Mouse (Mus musculus) heart, adult 2 months (tissue): ENCODE data around the gene Gm20696. TPM values are rescaled to one million over a fixed set of nuclear protein-coding genes. Genes with fewer than 3 reads are reported as not detected.
A peak's percentile ranks its signal among the peaks of the same experiment; 100 is the strongest.

Experiments used
- DNase-seq, 2 experiments: peaks; one replicate each; pipeline ENCODE4 v3.0.0; 2021
- H3K27ac ChIP-seq: fragments of 200-600 bp; 2 replicates; pipeline ENCODE4 v1.8.1; 2022
- H3K27me3 ChIP-seq: fragments of 200-500 bp; 2 replicates; pipeline ENCODE4 v1.6.1; 2012; ENCODE audit warnings: mild to moderate bottlenecking, low read length, inconsistent platforms, mixed read lengths; ENCODE audit not compliant: control insufficient read depth, insufficient read depth
- H3K36me3 ChIP-seq: fragments of 200-500 bp; 2 replicates; pipeline ENCODE4 v1.6.1; 2012; ENCODE audit warnings: low read length, inconsistent platforms; ENCODE audit not compliant: control insufficient read depth, insufficient read depth
- H3K4me1 ChIP-seq: fragments of 200-500 bp; 2 replicates; pipeline ENCODE4 v1.6.1; 2011; ENCODE audit warnings: low read length; ENCODE audit not compliant: control insufficient read depth, insufficient read depth
- H3K4me3 ChIP-seq: fragments of 200-600 bp; 2 replicates; pipeline ENCODE4 v1.8.1; 2022
- H3K79me2 ChIP-seq: fragments of 200-500 bp; replicated peaks from 2 replicates; pipeline ENCODE4 v1.6.1; 2012; ENCODE audit warnings: mild to moderate bottlenecking, inconsistent platforms, low read length, moderate library complexity, mixed read lengths; ENCODE audit not compliant: control insufficient read depth, insufficient read depth
- H3K9ac ChIP-seq: fragments of 200-500 bp; 2 replicates; pipeline ENCODE4 v1.6.1; 2012; ENCODE audit warnings: low read depth, mild to moderate bottlenecking, control low read depth, inconsistent platforms, low read length, mixed read lengths
- CTCF ChIP-seq: fragments of 200-600 bp; IDR thresholded peaks from 2 replicates; pipeline ENCODE4 v1.8.1; 2022; ENCODE audit warnings: antibody characterized with exemption, mild to moderate bottlenecking, moderate library complexity
- EP300 ChIP-seq: fragments of 200-500 bp; IDR thresholded peaks from 2 replicates; pipeline ENCODE4 v1.6.1; 2011; ENCODE audit warnings: low read depth, low read length, control low read depth; ENCODE audit not compliant: insufficient read depth
- POLR2A ChIP-seq: fragments of 200-500 bp; IDR thresholded peaks from 2 replicates; pipeline ENCODE4 v1.6.1; 2011; ENCODE audit warnings: mild to moderate bottlenecking, low read depth, low read length, control low read depth; ENCODE audit not compliant: insufficient read depth
- WGBS: fragments of 180-500 bp; shearing (Covaris S2); methylation state at CpG from one replicate; pipeline ENCODE4 v1.1.7; 2018; 5-methylcytosine and 5-hydroxymethylcytosine counted together
- intact Hi-C: fragments of 180-260 bp; cut with DNase I; formaldehyde crosslinking; loops from one replicate; pipeline ENCODE4 v1.15.1; 2025
- polyA plus RNA-seq: library from polyadenylated mRNA; depleted of rRNA; stranded (reverse); fragments of >200 nt; gene quantifications from 2 replicates; pipeline ENCODE4 v1.2.3, GENCODE M21; 2012
- total RNA-seq, 2 experiments: library from RNA; stranded (reverse); gene quantifications; 2 replicates each; pipeline ENCODE4 v1.2.3; 2021

Gm20696 gene
- total and polyA plus RNA-seq, 3 experiments = 0.61 to 1.7 (median 1.4) TPM

GRCm38 (mm10) chr6:99374448-99375271 lies 291.9 kb downstream of the Gm20696 start:
- peaks cover 2% of the 10 kb centered on the region for H3K36me3 ChIP-seq
- TF ChIP-seq CTCF = no peak
- intact Hi-C loops = loop anchor here (5.0 kb wide), 2 partner anchors 37 to 78 kb away; no protein-coding TSS in a partner anchor
- H3K79me2 ChIP-seq = no peaks in the 10 kb centered on the region
- no peaks in the 10 kb centered on the region for H3K27me3 ChIP-seq
- peaks cover 23% of the 10 kb centered on the region for H3K4me1 ChIP-seq
- H3K4me3 ChIP-seq = no peak overlapping the region
- H3K9ac ChIP-seq = no peak overlapping the region
- H3K27ac ChIP-seq = peak overlapping the region; percentile 33; the same call in 1 of the 2 replicates
- DNase-seq = no peak
- 38% methylated on average over 19 of the region's 19 CpGs for WGBS

GRCm38 (mm10) chr6:99372427-99372826 lies 294.2 kb downstream of the Gm20696 start:
- Histone ChIP-seq H3K9ac (no peak overlapping the region), H3K79me2 (no peaks in the 10 kb centered on the region), H3K4me3 (no peak overlapping the region), H3K4me1 (peaks cover 15% of the 10 kb centered on the region), H3K36me3 (peaks cover 2% of the 10 kb centered on the region), H3K27ac (no peak overlapping the region), H3K27me3 (no peaks in the 10 kb centered on the region)
- TF ChIP-seq EP300 = no peak
- no peak for TF ChIP-seq POLR2A
- no peak for TF ChIP-seq CTCF
- 76% methylated on average over 5 of the region's 5 CpGs for WGBS
- intact Hi-C loops = no loop called here
- DNase-seq = no peak

- TF ChIP-seq POLR2A (no peak), EP300 (no peak), CTCF (no peak)
- Histone ChIP-seq H3K27me3 (no peaks in the 10 kb centered on the region), H3K79me2 (no peaks in the 10 kb centered on the region), H3K36me3 (peaks cover 2% of the 10 kb centered on the region), H3K27ac (no peak overlapping the region), H3K9ac (no peak overlapping the region), H3K4me1 (peaks cover 13% of the 10 kb centered on the region), H3K4me3 (no peak overlapping the region)
- intact Hi-C loops = no loop called here
- DNase-seq = no peak
- 89% methylated on average over 6 of the region's 6 CpGs for WGBS
Measured at GRCm38 (mm10) chr6:99372016-99372415, 294.6 kb downstream of the Gm20696 start.

GRCm38 (mm10) chr6:99369931-99370330 lies 296.7 kb downstream of the Gm20696 start:
- Histone ChIP-seq H3K4me3 (no peak overlapping the region), H3K9ac (no peak overlapping the region), H3K79me2 (no peaks in the 10 kb centered on the region), H3K27me3 (no peaks in the 10 kb centered on the region), H3K4me1 (peaks cover 6% of the 10 kb centered on the region), H3K36me3 (peaks cover 2% of the 10 kb centered on the region), H3K27ac (no peak overlapping the region)
- intact Hi-C loops = no loop called here
- WGBS = 73% methylated on average over 2 of the region's 2 CpGs
- no peak for DNase-seq
- TF ChIP-seq POLR2A (no peak), EP300 (no peak), CTCF (no peak)

GRCm38 (mm10) chr6:99369156-99369555 lies 297.4 kb downstream of the Gm20696 start:
- Histone ChIP-seq H3K9ac (no peak overlapping the region), H3K27ac (no peak overlapping the region), H3K79me2 (no peaks in the 10 kb centered on the region), H3K27me3 (no peaks in the 10 kb centered on the region), H3K4me3 (no peak overlapping the region), H3K36me3 (peaks cover 2% of the 10 kb centered on the region), H3K4me1 (peaks cover 2% of the 10 kb centered on the region)
- 84% methylated on average over 3 of the region's 3 CpGs for WGBS
- TF ChIP-seq EP300 (no peak), CTCF (no peak)
- DNase-seq = no peak
- intact Hi-C loops = no loop called here

- H3K4me3 ChIP-seq = no peak overlapping the region
- no peaks in the 10 kb centered on the region; the same call in 1 of the 2 replicates for H3K36me3 ChIP-seq
- DNase-seq = no peak
- WGBS = 75% methylated on average over 4 of the region's 4 CpGs
- no peak overlapping the region for H3K9ac ChIP-seq
- intact Hi-C loops = no loop called here
- H3K79me2 ChIP-seq = no peaks in the 10 kb centered on the region
- TF ChIP-seq CTCF (no peak), POLR2A (no peak), EP300 (no peak)
- H3K27ac ChIP-seq = no peak overlapping the region
- peaks cover 2% of the 10 kb centered on the region for H3K4me1 ChIP-seq
- no peaks in the 10 kb centered on the region for H3K27me3 ChIP-seq
Measured at GRCm38 (mm10) chr6:99368118-99368753, 298.4 kb downstream of the Gm20696 start.
